Mouse (Mus musculus) sigmoid colon, adult 10 weeks (tissue): ENCODE data around the gene Gm14408. TPM values are rescaled to one million over a fixed set of nuclear protein-coding genes. Genes with fewer than 3 reads are reported as not detected.

Source experiments
- polyA plus RNA-seq: library from polyadenylated mRNA; stranded (reverse); fragments of 350-450 nt; fragmentation: Illumina TruSeq; extraction: RNeasy Lipid Tissue Mini Kit (QIAGEN cat#74804); gene quantifications from one replicate; pipeline ENCODE4 v1.2.3, GENCODE M21; 2014; ENCODE audit warnings: low read depth, low replicate concordance

Gm14408 gene
- polyA plus RNA-seq = not detected

DNA sequence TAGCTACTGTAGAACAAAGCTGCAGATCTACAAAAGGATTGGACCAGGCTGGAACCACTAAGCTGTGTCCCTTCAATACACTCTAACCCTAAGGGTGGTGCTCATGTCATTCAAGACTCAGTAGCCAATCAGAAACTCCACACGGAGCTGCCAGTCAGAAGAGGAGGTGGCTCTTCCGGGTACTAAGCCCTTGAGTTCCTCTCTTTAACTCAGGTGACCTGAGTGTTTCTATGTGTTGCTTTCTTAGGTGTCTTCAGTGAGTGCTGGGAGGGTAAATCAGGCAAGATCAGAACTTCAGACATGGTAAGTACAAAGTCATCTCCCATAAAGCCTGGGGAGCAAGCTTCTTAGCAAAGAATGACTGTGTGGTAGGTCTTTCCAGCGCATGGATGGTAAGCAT, at the start of gene Gm14408:
Gene Gm14408 (plus strand): TSS at position 301 of the 400 bp plus-strand sequence.

DNA sequence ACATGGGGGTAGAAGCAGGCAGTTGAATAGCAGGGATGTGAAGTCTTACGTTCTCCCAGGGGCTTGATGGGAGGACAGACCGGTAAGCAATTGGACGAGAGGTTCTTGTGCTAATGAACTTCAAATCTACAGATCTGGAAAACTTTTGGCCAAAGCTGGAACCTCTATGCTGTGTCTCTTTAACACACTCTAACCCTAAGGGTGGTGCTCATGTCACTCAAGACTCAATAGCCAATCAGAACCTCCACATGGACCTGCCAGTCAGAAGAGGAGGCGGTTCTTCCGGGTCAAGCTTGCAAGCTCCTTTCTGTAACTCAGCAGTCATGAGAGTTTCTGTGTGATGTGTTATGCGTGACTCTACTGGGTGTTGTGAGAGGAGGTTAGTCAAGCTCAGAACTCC, 32.6 kb upstream of the Gm14408 start, which contains the start of gene Gm14295:
Gene Gm14295 (plus strand): TSS at position 301 of the 400 bp plus-strand sequence.

Other genes with a start within 250 kb of the Gm14408 start
- gene Gm14308, start 194.8 kb upstream of the Gm14408 start, polyA plus RNA-seq = 14.3 TPM
- 66.7 TPM for gene Zfp973, start 160.6 kb upstream of the Gm14408 start, polyA plus RNA-seq
- gene Gm14305, start 122.8 kb upstream of the Gm14408 start, polyA plus RNA-seq = 116 TPM
- 47.1 TPM for gene Gm14295, start 32.5 kb upstream of the Gm14408 start, polyA plus RNA-seq
- gene Gm14296, start 96.7 kb downstream of the Gm14408 start, polyA plus RNA-seq = 48.9 TPM
- 27.9 TPM for gene Gm14419, start 169.8 kb downstream of the Gm14408 start, polyA plus RNA-seq
- 0.50 TPM for gene Gm14401, start 243.2 kb downstream of the Gm14408 start, polyA plus RNA-seq